Mouse (Mus musculus) embryonic fibroblast, embryonic 13.5 days (primary cell): ENCODE results near the gene Sbf1. TPM values are rescaled to one million over a fixed set of nuclear protein-coding genes. Genes with fewer than 3 reads are reported as not detected.

Experiments
- H3K27ac ChIP-seq: 2 replicates; pipeline ENCODE4 v1.5.1; 2012; ENCODE audit warnings: low read length, control low read depth, inconsistent platforms; ENCODE audit not compliant: insufficient read depth
- H3K4me1 ChIP-seq: 2 replicates; pipeline ENCODE4 v1.6.1; 2011; ENCODE audit warnings: low read length; ENCODE audit not compliant: control insufficient read depth, insufficient read depth
- H3K4me3 ChIP-seq: 2 replicates; pipeline ENCODE4 v1.5.1; 2011; ENCODE audit warnings: mild to moderate bottlenecking, control low read depth, low read length; ENCODE audit not compliant: insufficient read depth
- CTCF ChIP-seq: IDR thresholded peaks from 2 replicates; pipeline ENCODE4 v1.5.1; 2011; ENCODE audit warnings: mild to moderate bottlenecking, control low read depth, low read length, moderate library complexity, borderline replicate concordance; ENCODE audit not compliant: insufficient read depth
- POLR2A ChIP-seq: IDR thresholded peaks from 2 replicates; pipeline ENCODE4 v1.6.1; 2011; ENCODE audit warnings: low read depth, mild to moderate bottlenecking, control low read depth, low read length, moderate library complexity
- polyA plus RNA-seq: library from polyadenylated mRNA; stranded (reverse); fragments of >200 nt; gene quantifications from 2 replicates; pipeline ENCODE4 v1.2.4, GENCODE M21; 2011; ENCODE audit warnings: low read depth; ENCODE audit not compliant: missing spikeins, insufficient read length

Sbf1 gene
- polyA plus RNA-seq, 1 experiment = 75.9 TPM

GRCm38 (mm10) chr15:89286582-89286981 lies 28.5 kb downstream of the Sbf1 start:
- Histone ChIP-seq H3K27ac (no peak overlapping the region), H3K4me1 (no peaks in the 10 kb centered on the region), H3K4me3 (no peak overlapping the region)
- no peak for TF ChIP-seq CTCF
- no peak for TF ChIP-seq POLR2A

DNA sequence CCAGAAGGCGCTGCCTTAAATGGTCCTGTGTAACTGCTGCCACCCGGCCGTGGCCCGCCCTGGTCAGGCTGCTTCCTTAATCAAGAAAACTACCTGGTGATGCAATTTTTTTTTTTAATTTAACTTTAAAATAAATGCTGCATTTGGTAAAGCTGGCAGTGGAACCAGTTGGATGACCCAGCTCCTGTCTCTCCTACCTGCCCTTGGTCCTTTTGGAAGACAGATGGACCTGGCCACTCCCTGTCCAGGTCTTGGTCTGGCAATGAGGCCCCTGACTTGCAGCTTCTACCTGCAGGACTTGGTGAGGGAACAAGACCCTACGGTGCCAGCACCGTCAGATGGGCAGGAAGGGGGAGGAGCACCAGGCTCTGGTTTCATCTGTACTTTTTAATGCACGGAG lies 29.0 kb downstream of the Sbf1 start:
- Histone ChIP-seq H3K4me3 (no peak overlapping the region), H3K4me1 (no peaks in the 10 kb centered on the region), H3K27ac (no peak overlapping the region)
- TF ChIP-seq CTCF = no peak
- TF ChIP-seq POLR2A = no peak

DNA sequence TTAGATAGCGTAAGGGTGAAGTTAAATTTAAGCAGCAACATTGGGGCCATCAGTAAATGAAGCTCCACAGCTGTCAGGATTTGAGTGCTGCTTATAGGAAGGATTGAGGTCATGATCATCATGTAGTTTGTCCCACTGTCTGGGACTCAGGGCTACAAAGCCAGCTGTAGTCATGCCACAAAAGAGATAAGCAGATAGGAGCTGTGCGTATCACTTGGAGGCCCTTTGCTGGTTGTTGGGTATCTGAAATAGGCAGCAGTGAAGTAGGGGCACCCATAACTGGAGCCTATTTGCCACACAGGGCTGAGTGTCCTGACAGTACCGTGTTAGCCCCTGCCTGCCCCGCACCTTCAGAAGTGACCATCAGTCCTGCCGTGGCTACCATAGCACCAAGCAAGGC lies 29.6 kb downstream of the Sbf1 start:
- H3K4me3 ChIP-seq = no peak overlapping the region
- no peaks in the 10 kb centered on the region for H3K4me1 ChIP-seq
- H3K27ac ChIP-seq = no peak overlapping the region
- TF ChIP-seq CTCF (no peak), POLR2A (no peak)

- TF ChIP-seq CTCF = no peak
- TF ChIP-seq POLR2A = no peak
- Histone ChIP-seq H3K4me3 (no peak overlapping the region), H3K4me1 (no peaks in the 10 kb centered on the region), H3K27ac (no peak overlapping the region)
These were observed 30.1 kb downstream of the Sbf1 start for GRCm38 (mm10) chr15:89285004-89285403.

DNA sequence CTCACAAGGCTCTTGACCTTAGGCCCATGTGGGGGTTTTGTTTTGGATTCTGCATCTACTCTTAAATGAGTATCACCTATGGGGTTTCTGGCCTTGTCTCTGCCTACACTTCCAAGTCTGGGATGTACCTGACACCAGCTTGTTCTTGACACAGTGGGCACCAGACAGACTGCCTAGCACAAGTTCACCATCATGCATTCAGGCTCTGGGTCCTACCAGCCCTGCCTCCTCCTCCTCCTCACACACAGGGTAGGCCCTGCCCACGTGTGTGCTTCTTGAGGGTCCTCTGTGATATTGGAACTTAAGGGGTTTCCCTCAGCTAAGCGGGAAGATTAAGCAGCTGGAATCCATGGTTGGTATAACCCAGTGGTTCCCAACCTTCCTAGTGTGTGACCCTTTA lies 31.0 kb downstream of the Sbf1 start:
- TF ChIP-seq CTCF = no peak
- TF ChIP-seq POLR2A = no peak
- H3K4me3 ChIP-seq = no peak overlapping the region
- H3K4me1 ChIP-seq = no peaks in the 10 kb centered on the region
- H3K27ac ChIP-seq = no peak overlapping the region

GRCm38 (mm10) chr15:89282546-89282945 lies 32.6 kb downstream of the Sbf1 start:
- no peak overlapping the region for H3K4me3 ChIP-seq
- no peaks in the 10 kb centered on the region for H3K4me1 ChIP-seq
- no peak for TF ChIP-seq CTCF
- H3K27ac ChIP-seq = no peak overlapping the region

DNA sequence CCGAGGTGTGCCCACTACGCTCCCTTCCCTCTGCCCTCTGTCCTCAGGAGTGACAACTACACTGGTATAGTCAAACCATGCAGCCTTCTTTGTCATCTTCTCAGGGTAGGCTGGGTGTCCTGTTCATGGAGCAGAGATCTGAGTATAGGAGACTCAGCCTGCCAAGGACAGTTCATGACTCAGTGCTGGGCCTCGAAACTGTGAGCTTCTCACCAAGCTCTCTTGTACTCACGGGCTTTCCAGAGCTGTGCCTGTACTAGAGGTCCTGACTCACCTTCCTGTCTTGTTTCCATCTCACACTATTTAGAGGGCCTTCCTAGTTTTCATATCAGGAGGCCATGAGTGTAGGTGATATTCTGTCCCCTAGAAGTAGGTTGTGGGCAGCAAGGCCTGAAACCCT lies 37.7 kb downstream of the Sbf1 start:
- no peak for TF ChIP-seq CTCF
- H3K4me3 ChIP-seq = no peak overlapping the region
- no peaks in the 10 kb centered on the region for H3K4me1 ChIP-seq
- H3K27ac ChIP-seq = no peak overlapping the region

GRCm38 (mm10) chr15:89275497-89275896 lies 39.6 kb downstream of the Sbf1 start:
- H3K27ac ChIP-seq = no peak overlapping the region
- no peaks in the 10 kb centered on the region for H3K4me1 ChIP-seq
- TF ChIP-seq POLR2A (no peak), CTCF (no peak)

DNA sequence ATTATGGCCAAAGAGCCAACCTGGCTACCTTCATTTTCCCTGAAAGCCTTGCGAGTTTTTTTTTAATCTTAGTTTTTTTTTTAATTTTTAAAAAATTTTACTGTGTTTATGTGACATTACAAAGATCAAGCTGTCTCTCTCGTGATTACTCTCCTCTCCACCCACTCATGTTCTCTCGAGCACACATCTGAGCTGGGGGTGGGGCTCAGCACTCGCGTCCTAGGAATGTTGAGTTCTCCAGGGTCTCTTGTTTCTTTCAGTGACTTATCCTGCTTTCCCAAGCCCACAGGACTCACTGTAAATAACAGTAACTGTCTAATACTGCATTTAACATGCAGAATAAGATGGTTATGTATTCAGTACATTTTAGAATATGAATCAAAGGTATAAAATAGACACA lies 50.6 kb downstream of the Sbf1 start:
- Histone ChIP-seq H3K4me1 (no peaks in the 10 kb centered on the region), H3K4me3 (no peak overlapping the region), H3K27ac (no peak overlapping the region)
- TF ChIP-seq POLR2A (no peak), CTCF (no peak)

More at GRCm38 (mm10) chr15:89275497-89275896, 39.6 kb downstream of the Sbf1 start:
- no peak overlapping the region for H3K4me3 ChIP-seq

DNA sequence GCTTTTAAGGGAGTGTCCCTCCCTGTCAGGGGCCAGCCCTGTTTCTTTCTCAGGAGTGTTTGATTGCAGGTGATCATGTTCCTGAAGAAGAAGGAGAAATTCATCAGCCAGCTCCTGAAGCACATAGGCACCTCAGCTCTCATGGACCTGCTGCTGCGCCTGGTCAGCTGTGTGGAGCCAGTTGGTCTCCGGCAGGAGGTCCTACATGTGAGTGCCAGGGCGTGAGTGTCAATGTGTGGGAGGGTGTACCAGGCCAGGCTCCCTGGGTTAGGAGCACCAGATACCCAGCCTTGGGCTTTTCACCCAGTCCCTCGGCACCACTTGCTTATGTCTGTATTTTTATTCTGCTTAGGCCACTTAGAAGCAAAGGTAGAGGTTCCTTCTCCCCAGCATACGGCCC lies 56.1 kb downstream of the Sbf1 start:
- TF ChIP-seq POLR2A = no peak
- TF ChIP-seq CTCF = no peak
- H3K4me3 ChIP-seq = no peak overlapping the region
- H3K27ac ChIP-seq = no peak overlapping the region
- H3K4me1 ChIP-seq = no peaks in the 10 kb centered on the region

DNA sequence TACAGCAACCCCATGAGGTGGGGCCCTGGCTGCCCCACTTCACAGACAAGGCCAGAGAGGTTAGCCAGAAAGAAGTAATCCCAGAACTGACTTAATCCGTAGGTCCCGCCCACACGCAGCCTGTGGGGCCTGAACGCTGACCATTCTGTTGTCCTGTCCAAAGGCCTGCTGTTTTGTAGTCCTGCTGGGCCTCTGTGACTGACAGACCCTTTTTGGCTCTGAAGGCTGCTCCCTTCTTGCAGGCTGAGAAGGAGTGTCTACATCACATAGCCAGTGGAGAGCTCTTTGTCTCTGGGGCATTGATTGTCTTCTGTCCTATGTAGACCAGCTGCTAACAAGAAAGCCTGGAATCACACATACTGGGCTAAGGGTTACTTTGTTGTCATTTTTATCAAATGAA lies 59.8 kb downstream of the Sbf1 start:
- Histone ChIP-seq H3K27ac (no peak overlapping the region), H3K4me1 (no peaks in the 10 kb centered on the region), H3K4me3 (no peak overlapping the region)
- TF ChIP-seq CTCF (no peak), POLR2A (no peak)

DNA sequence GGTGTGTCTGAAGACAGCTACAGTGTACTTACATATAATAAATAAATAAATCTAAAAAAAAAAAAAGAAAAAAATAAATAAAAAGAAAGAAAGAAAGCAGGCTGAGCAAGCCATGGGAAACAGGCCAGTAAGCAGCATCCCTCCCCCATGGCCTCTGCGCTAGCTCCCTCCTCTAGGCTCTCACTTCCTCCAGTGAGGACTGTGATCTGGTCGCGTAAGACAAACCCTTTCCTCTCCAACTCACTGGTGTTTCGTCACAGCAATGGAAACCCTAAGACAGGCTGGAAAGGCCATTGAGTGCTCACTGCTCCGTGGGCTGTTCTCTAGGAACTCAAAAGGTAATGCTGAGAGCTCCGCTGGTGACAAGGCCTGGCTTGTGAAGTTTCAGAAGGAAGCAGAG lies 66.0 kb downstream of the Sbf1 start:
- no peaks in the 10 kb centered on the region for H3K4me1 ChIP-seq
- TF ChIP-seq POLR2A = no peak
- TF ChIP-seq CTCF = no peak

More for the DNA sequence above, 66.0 kb downstream of the Sbf1 start:
- Histone ChIP-seq H3K4me3 (no peak overlapping the region), H3K27ac (no peak overlapping the region)
